Mouse (Mus musculus) erythroblast, embryonic 14.5 days (primary cell): Measurements from ENCODE around the gene Zbtb3. TPM values are rescaled to one million over a fixed set of nuclear protein-coding genes. Genes with fewer than 3 reads are reported as not detected.

ENCODE experiments used
- H3K27me3 ChIP-seq: 2 replicates; pipeline ENCODE4 v1.6.1; 2012; ENCODE audit warnings: inconsistent platforms; ENCODE audit not compliant: control insufficient read depth
- H3K36me3 ChIP-seq: 2 replicates; pipeline ENCODE4 v1.6.1; 2012; ENCODE audit warnings: mild to moderate bottlenecking, inconsistent platforms; ENCODE audit not compliant: control insufficient read depth
- H3K4me1 ChIP-seq: 2 replicates; pipeline ENCODE4 v1.6.1; 2012; ENCODE audit warnings: inconsistent platforms; ENCODE audit not compliant: control insufficient read depth
- H3K4me3 ChIP-seq: replicated peaks from 2 replicates; pipeline ENCODE3; 2012; ENCODE audit warnings: moderate library complexity, mild to moderate bottlenecking, inconsistent platforms
- H3K9me3 ChIP-seq: 2 replicates; pipeline ENCODE4 v1.6.1; 2012; ENCODE audit warnings: low read length, inconsistent platforms, mixed read lengths; ENCODE audit not compliant: control insufficient read depth
- GATA1 ChIP-seq: IDR thresholded peaks from 2 replicates; pipeline ENCODE4 v1.6.1; 2012; ENCODE audit warnings: low read length, inconsistent platforms, mixed read lengths
- TAL1 ChIP-seq: IDR thresholded peaks from 3 replicates; pipeline ENCODE4 v1.6.1; 2012; ENCODE audit warnings: low read length, inconsistent platforms, mixed read lengths
- polyA plus RNA-seq: library from polyadenylated mRNA; stranded (reverse); fragments of >175 nt; gene quantifications from 2 replicates; pipeline ENCODE4 v1.2.3, GENCODE M21; 2012

Zbtb3 gene
- polyA plus RNA-seq, 1 experiment = 0.06 TPM

- no peak; the same call in 1 of the 2 replicates for TF ChIP-seq GATA1
- 0 out of 3 replicates have a peak, but pooled peaks have one; percentile 16 for TF ChIP-seq TAL1
- Histone ChIP-seq H3K36me3 (peaks cover 78% of the 10 kb centered on the region), H3K27me3 (no peaks in the 10 kb centered on the region), H3K9me3 (no peaks in the 10 kb centered on the region), H3K4me1 (peaks cover 55% of the 10 kb centered on the region), H3K4me3 (peak overlapping the region; percentile 91)
Observed at GRCm38 (mm10) chr19:8772996-8773395, 29.4 kb upstream of the Zbtb3 start.

GRCm38 (mm10) chr19:8773409-8773808 is 28.9 kb upstream of the Zbtb3 start:
- TF ChIP-seq GATA1 (no peak), TAL1 (no peak)
- H3K9me3 ChIP-seq = no peaks in the 10 kb centered on the region
- peak overlapping the region; percentile 91 for H3K4me3 ChIP-seq
- peaks cover 78% of the 10 kb centered on the region for H3K36me3 ChIP-seq
- H3K4me1 ChIP-seq = peaks cover 55% of the 10 kb centered on the region
- no peaks in the 10 kb centered on the region for H3K27me3 ChIP-seq

DNA sequence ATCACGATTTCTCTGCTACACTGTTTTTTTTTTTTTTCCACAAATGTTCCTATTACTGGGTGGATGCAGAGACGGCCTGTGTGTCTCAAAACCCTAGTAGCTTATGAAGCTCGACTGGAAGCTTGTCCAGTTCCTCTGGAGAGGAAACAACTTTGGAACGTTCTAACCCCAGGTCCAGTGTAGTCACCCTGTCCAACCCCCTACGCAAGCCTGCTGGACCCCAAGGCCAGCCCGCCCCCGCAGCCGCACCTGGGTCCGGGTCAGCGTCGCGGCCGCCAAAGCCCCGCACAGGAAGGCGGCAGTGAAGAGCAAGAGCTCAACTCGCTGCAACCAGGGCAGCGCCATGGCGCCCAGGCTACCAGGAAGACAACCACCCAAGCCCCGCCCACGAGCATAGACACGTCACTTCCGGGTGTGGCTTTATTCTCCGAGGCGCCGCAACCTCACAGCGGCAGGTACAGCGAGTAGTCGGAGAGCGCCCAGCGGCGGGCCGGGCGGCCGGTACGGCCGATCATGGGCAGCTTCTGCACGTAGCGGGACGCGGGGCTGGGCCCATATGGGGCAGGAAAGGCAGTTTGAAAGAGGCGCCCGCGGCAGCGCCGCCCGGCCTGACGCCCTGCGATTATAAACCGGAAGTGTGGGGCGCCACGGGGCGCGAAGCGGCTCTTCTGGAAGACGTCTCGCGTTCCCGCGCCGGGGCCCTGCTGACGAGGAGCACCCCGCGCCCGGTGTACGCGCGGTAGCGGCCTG is 28.1 kb upstream of the Zbtb3 start, which contains the start of gene Tmem179b:
Tmem179b (minus strand) TSS at position 382 of the 750 bp plus-strand sequence.
- no peaks in the 10 kb centered on the region for H3K27me3 ChIP-seq
- H3K9me3 ChIP-seq = no peaks in the 10 kb centered on the region
- H3K4me3 ChIP-seq = peak within 1 kb of the TSS; percentile 91
- no peak for TF ChIP-seq TAL1
- TF ChIP-seq GATA1 = no peak
- peaks cover 55% of the 10 kb centered on the region for H3K4me1 ChIP-seq
- peaks cover 75% of the 10 kb centered on the region for H3K36me3 ChIP-seq

DNA sequence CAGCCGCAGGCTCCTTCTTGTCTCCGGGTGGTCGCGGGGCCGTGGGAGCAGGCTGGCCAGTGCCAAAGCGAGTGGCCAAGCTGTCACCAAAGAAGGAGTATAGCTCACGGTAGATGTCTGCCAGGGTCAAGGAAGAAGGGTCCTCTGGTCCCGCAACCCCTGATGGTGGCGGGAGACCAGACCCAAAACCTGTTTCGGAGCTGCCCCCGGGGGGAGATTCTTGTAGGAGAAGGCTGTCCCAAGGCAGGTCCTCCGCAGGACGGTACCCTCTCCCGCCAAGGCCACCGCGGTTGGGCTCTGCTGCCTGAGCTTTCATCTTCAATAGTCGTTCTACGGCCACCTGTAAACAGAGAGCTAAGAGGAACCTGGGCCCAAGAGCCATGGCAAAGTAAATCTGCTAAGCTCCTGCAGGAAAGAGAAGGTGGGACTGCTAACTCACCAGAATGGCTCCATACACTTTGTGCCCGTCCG is 27.4 kb upstream of the Zbtb3 start:
- peaks cover 55% of the 10 kb centered on the region for H3K4me1 ChIP-seq
- TF ChIP-seq GATA1 = no peak
- no peak for TF ChIP-seq TAL1
- peak overlapping the region; percentile 91 for H3K4me3 ChIP-seq
- peaks cover 73% of the 10 kb centered on the region for H3K36me3 ChIP-seq
- H3K27me3 ChIP-seq = no peaks in the 10 kb centered on the region
- H3K9me3 ChIP-seq = no peaks in the 10 kb centered on the region

DNA sequence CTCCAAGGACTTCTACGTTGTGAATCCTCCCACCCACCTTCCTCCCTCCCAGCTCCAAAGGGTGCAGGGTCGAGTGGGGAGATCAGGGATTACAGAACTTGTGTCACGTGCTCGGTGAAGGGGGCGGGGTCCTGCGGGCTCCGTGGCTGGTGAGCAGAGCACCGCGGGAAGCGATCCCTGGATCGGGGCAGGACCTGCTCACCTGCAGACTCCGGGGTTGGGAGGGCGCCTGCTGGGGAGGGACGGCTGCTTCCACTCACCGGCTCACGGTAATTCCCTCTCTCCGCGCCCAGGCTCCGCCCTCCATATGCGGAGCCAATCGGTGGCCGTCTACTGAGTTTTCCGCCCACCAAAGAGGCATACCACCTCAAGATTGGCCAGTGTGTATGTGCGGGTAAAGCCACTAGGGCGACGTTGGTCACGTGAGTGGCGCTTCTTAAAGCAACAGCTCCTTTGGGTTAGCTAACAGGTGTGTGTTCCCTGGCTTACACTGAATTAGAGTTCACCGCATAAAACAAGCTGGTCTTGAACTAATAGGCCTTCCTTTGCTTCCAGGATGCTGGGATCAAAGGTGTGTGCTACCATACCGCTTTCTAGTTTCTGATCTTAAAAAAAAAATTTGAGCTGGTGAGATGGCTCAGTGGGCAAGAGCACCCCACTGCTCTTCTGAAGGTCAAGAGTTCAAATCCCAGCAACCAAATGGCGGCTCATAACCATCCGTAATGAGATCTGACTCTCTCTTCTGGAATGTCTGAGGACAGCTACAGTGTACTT is 16.2 kb upstream of the Zbtb3 start, which contains the start of gene Taf6l:
Taf6l (minus strand) TSS at position 410 of the 774 bp plus-strand sequence.
- H3K4me1 ChIP-seq = peaks cover 26% of the 10 kb centered on the region
- TF ChIP-seq GATA1 (no peak), TAL1 (no peak)
- no peaks in the 10 kb centered on the region for H3K27me3 ChIP-seq
- no peaks in the 10 kb centered on the region for H3K9me3 ChIP-seq
- H3K36me3 ChIP-seq = peaks cover 39% of the 10 kb centered on the region
- H3K4me3 ChIP-seq = peak within 1 kb of the TSS; percentile 91

- no peak overlapping the region for H3K4me3 ChIP-seq
- H3K9me3 ChIP-seq = peaks cover 6% of the 10 kb centered on the region
Observed at GRCm38 (mm10) chr19:8788521-8788920, 13.8 kb upstream of the Zbtb3 start.

DNA sequence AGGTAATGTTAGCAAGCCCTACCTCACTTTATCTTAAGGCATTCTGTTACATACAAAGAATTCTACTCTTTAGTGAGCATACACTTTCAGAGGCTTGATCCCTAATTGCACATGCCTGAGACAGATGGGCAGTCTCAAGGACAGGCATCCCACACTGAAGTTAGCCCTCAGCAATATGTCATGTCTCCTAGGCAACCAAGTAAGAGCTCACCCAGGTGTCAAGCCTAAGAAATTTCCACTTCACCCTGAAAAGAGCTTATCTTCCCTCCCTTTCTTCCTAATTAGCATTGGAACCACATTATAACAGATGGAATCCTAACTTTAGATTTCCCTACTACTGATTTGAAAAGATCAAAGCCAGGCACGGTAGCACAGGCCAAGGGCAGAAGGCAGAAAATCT is 13.2 kb upstream of the Zbtb3 start:
- TF ChIP-seq TAL1 (no peak), GATA1 (no peak)
- H3K4me1 ChIP-seq = peaks cover 29% of the 10 kb centered on the region
- H3K9me3 ChIP-seq = peaks cover 6% of the 10 kb centered on the region
- peaks cover 34% of the 10 kb centered on the region for H3K36me3 ChIP-seq
- no peaks in the 10 kb centered on the region for H3K27me3 ChIP-seq
- H3K4me3 ChIP-seq = no peak overlapping the region

More at GRCm38 (mm10) chr19:8788521-8788920, 13.8 kb upstream of the Zbtb3 start:
- TF ChIP-seq GATA1 (no peak), TAL1 (peak; percentile 21; the same call in 1 of the 3 replicates)
- H3K27me3 ChIP-seq = no peaks in the 10 kb centered on the region
- peaks cover 31% of the 10 kb centered on the region for H3K4me1 ChIP-seq
- peaks cover 34% of the 10 kb centered on the region for H3K36me3 ChIP-seq

DNA sequence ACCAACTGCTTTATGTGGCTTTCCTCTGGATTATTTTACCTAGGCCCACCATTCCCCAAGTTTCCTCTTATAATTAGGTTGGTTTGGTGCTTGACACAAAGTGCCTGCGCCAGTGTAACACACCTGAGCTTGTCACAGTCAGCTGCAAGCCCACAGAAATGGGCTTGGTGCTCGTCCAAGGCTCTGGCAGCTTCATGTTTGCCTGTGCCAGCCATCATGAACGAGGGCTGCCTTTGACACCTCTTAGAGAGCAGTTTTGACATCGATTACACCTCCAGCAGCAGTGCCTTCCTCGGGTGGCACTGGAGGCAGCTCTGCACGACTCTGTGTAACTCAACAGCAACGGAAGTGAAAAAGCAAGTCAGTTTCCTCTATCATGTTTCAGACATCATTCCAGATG is 12.2 kb upstream of the Zbtb3 start:
- Histone ChIP-seq H3K27me3 (no peaks in the 10 kb centered on the region), H3K9me3 (peaks cover 6% of the 10 kb centered on the region), H3K36me3 (peaks cover 42% of the 10 kb centered on the region), H3K4me1 (peaks cover 24% of the 10 kb centered on the region), H3K4me3 (no peak overlapping the region)
- no peak for TF ChIP-seq GATA1
- no peak for TF ChIP-seq TAL1

DNA sequence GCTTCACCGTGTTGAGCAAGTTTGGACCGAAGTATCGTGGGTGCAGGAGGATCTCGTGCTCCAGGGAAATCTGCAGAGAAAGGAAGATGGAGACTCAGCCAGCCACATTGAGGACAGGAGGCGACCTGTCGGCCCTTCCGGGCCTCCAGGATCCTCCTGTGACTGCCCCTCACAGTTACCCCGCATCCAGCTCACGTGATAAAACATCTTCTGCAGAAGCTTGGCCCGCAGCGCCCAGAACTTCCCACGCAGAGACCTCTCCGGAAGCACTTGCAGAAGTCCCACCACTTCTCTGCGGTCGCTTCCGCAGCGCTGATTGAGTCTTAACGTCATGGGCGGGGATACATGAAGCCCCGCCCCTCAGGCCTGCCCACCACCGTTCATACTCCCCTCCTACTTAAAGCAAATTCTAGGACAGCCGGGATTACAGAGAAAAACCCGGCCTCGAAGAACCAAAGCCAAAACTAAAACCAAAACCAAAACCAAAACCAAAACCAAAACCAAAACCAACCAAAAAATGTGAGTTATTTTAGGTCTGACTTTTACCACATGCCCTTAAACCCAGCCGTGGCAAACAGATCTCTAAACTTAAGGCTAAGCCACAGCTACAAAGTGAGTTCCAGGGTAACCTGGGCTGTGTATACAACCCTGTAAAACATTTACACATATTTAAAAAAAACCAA is 4.0 kb upstream of the Zbtb3 start, which contains the start of gene Polr2g:
Polr2g (minus strand) TSS at position 314 of the 683 bp plus-strand sequence.
- peaks cover 2% of the 10 kb centered on the region for H3K9me3 ChIP-seq
- peaks cover 60% of the 10 kb centered on the region for H3K4me1 ChIP-seq
- no peak for TF ChIP-seq GATA1
- no peak for TF ChIP-seq TAL1
- H3K36me3 ChIP-seq = peaks cover 31% of the 10 kb centered on the region
- no peaks in the 10 kb centered on the region for H3K27me3 ChIP-seq
- peak within 1 kb of the TSS; percentile 92 for H3K4me3 ChIP-seq
